9 mouse cellular contexts compared by ENCODE assay signal in genomic region chr11:78152299-78153231, GRCm38 (mm10). TPM values are rescaled to one million over a fixed set of nuclear protein-coding genes. Genes with fewer than 3 reads are reported as not detected.
DNase-seq lines count a peak whose midpoint lies in the region; ATAC-seq and TF ChIP-seq lines count a peak whose summit lies in the region.
"Had no signal": no experiment of that assay in that cellular context is flagged by ENCODE, and none has a peak within 500 bp of the region (broad histone marks: within the 10 kb centered on the region; RNA-seq: fewer than 3 reads in every experiment).

No protein-coding gene starts in this region.

- peaks cover 4% of the 10 kb centered on the region; the same call in 1 of the 2 replicates for H3K4me1 ChIP-seq in heart, embryonic 12.5 days (replicated peaks)
- H3K4me1 ChIP-seq in heart, embryonic 11.5 days (ENCODE audit: control insufficient read depth, insufficient read depth, low read length), result no peaks in the 10 kb centered on the region
- peaks cover 28% of the 10 kb centered on the region for H3K4me1 ChIP-seq in lung, embryonic 16.5 days (replicated peaks; ENCODE audit: control insufficient read depth, insufficient read depth, low read length)
- H3K4me1 ChIP-seq in stomach, postnatal 0 days (replicated peaks; ENCODE audit: control insufficient read depth, insufficient read depth), result peaks cover 5% of the 10 kb centered on the region; the same call in 1 of the 2 replicates

- H3K36me3 ChIP-seq in heart, embryonic 12.5 days, result peaks cover 87% of the 10 kb centered on the region
- peaks cover 29% of the 10 kb centered on the region for H3K36me3 ChIP-seq in heart, embryonic 11.5 days (ENCODE audit: control insufficient read depth, insufficient read depth, low read length)
- peaks cover 22% of the 10 kb centered on the region for H3K36me3 ChIP-seq in lung, embryonic 16.5 days (ENCODE audit: control insufficient read depth, insufficient read depth, low read length)
- peaks cover 14% of the 10 kb centered on the region for H3K36me3 ChIP-seq in stomach, postnatal 0 days (ENCODE audit: control insufficient read depth, insufficient read depth, low read length)

- 77% methylated on average over 9 of the region's 9 CpGs for WGBS in heart, embryonic 12.5 days
- 77% methylated on average over 9 of the region's 9 CpGs for WGBS in heart, embryonic 11.5 days (ENCODE audit: insufficient replicate concordance)
- 41% methylated on average over 9 of the region's 9 CpGs for whole genome bisulfite sequencing in lung, embryonic 16.5 days
- WGBS in stomach, postnatal 0 days, result 39% methylated on average over 9 of the region's 9 CpGs

- no peak for TF ChIP-seq CTCF in stomach, postnatal 0 days (IDR thresholded peaks at IDR 0.05; ENCODE audit: low read depth)

- no peak for TF ChIP-seq EP300 in stomach, postnatal 0 days (optimal IDR thresholded peaks at IDR 0.05)

- no peak overlapping the region for H3K27ac ChIP-seq in heart, embryonic 12.5 days (ENCODE audit: poor library complexity, severe bottlenecking)
- H3K27ac ChIP-seq in heart, embryonic 11.5 days (ENCODE audit: low read depth, low read length), result 0 out of 2 replicates have a peak overlapping the region, but pooled peaks have one; percentile 22
- H3K27ac ChIP-seq in lung, embryonic 16.5 days (ENCODE audit: low read length), result peak overlapping the region; percentile 95
- H3K27ac ChIP-seq in stomach, postnatal 0 days (replicated peaks), result peak overlapping the region; percentile 75
- H3K27ac ChIP-seq: midbrain, embryonic 12.5 days had no signal

- H3K4me3 ChIP-seq in heart, embryonic 12.5 days, result no peak overlapping the region
- no peak overlapping the region for H3K4me3 ChIP-seq in heart, embryonic 11.5 days (ENCODE audit: low read depth, low read length)
- H3K4me3 ChIP-seq in lung, embryonic 16.5 days (ENCODE audit: low read length), result no peak overlapping the region
- H3K4me3 ChIP-seq in stomach, postnatal 0 days (ENCODE audit: low read depth, low read length), result no peak overlapping the region
- H3K4me3 ChIP-seq: midbrain, embryonic 12.5 days had no signal

- no peak overlapping the region for H3K9ac ChIP-seq in heart, embryonic 12.5 days
- no peak overlapping the region for H3K9ac ChIP-seq in heart, embryonic 11.5 days (ENCODE audit: low read depth, low read length)
- peak overlapping the region; percentile 32 for H3K9ac ChIP-seq in lung, embryonic 16.5 days (ENCODE audit: low read length)
- 0 out of 2 replicates have a peak overlapping the region, but pooled peaks have one; percentile 23 for H3K9ac ChIP-seq in stomach, postnatal 0 days (ENCODE audit: low read length)
- H3K9ac ChIP-seq: midbrain, embryonic 12.5 days had no signal

- peak; percentile 79 to 81 for DNase-seq in heart, adult 18-20 months
- peak; percentile 89 for DNase-seq in cerebellum, adult 9-11 months
- peak; percentile 72 for DNase-seq in kidney, postnatal 14 days
- peak; percentile 50 for DNase-seq in stomach, postnatal 0 days (ENCODE audit: low spot score)
- DNase-seq in natural killer cell, adult 2 months (ENCODE audit: low spot score in 2 of 2), result no peak

- H3K4me2 ChIP-seq in heart, embryonic 12.5 days, result no peak overlapping the region
- H3K4me2 ChIP-seq in heart, embryonic 11.5 days, result no peak overlapping the region
- H3K4me2 ChIP-seq in lung, embryonic 16.5 days (ENCODE audit: low read depth, low read length), result no peak overlapping the region
- no peak overlapping the region for H3K4me2 ChIP-seq in stomach, postnatal 0 days (replicated peaks; ENCODE audit: low read depth)
- H3K4me2 ChIP-seq: midbrain, embryonic 12.5 days had no signal

- no peaks in the 10 kb centered on the region for H3K9me3 ChIP-seq in heart, embryonic 12.5 days (replicated peaks)
- no peaks in the 10 kb centered on the region for H3K9me3 ChIP-seq in heart, embryonic 11.5 days (replicated peaks; ENCODE audit: control insufficient read depth, low read length)
- H3K9me3 ChIP-seq in lung, embryonic 16.5 days (ENCODE audit: control insufficient read depth, low read length), result no peaks in the 10 kb centered on the region
- no peaks in the 10 kb centered on the region for H3K9me3 ChIP-seq in stomach, postnatal 0 days (ENCODE audit: control insufficient read depth, low read length)
- H3K9me3 ChIP-seq: midbrain, embryonic 12.5 days had no signal

- no peaks in the 10 kb centered on the region for H3K27me3 ChIP-seq in heart, embryonic 12.5 days (replicated peaks)
- no peaks in the 10 kb centered on the region for H3K27me3 ChIP-seq in heart, embryonic 11.5 days (ENCODE audit: control insufficient read depth, insufficient read depth, low read length)
- H3K27me3 ChIP-seq in lung, embryonic 16.5 days (ENCODE audit: control insufficient read depth, insufficient read depth, low read depth, low read length), result no peaks in the 10 kb centered on the region
- no peaks in the 10 kb centered on the region for H3K27me3 ChIP-seq in stomach, postnatal 0 days (ENCODE audit: control insufficient read depth, insufficient read depth, low read length)
- H3K27me3 ChIP-seq: midbrain, embryonic 12.5 days had no signal

- no peak for ATAC-seq in heart, embryonic 12.5 days (ENCODE audit: insufficient number of reproducible peaks, low FRiP score)
- ATAC-seq in heart, embryonic 11.5 days (replicated peaks; ENCODE audit: insufficient number of reproducible peaks, low FRiP score, low TSS enrichment), result no peak
- peak; percentile 86 for ATAC-seq in lung, embryonic 16.5 days (ENCODE audit: low read depth)
- peak; percentile 34; the same call in 1 of the 2 replicates for ATAC-seq in stomach, postnatal 0 days (ENCODE audit: low FRiP score, low TSS enrichment)

RNA-seq across cellular contexts. Expression of gene Traf4, which starts 12.8 kb away (rescaled TPM):
- 1 to 10 TPM; 3.2 to 4.6 TPM for total RNA-seq in heart, adult 18-20 months (2021)
- 51.8 and 52.5 TPM in 2 replicates for polyA plus RNA-seq in heart, embryonic 12.5 days (2016; fragmentation: Nextera tagmentation; extraction: Ambion mirVana)
- polyA plus RNA-seq in heart, embryonic 11.5 days (2014; fragmentation: Nextera tagmentation; extraction: Ambion mirVana), result 34.2 and 38.4 TPM in 2 replicates
- polyA plus RNA-seq in lung, embryonic 16.5 days (2015; fragmentation: Nextera tagmentation; extraction: Ambion mirVana), result 84.2 and 96.3 TPM in 2 replicates
- polyA plus RNA-seq in stomach, postnatal 0 days (2015; fragmentation: Nextera tagmentation; extraction: Ambion mirVana), result 22.4 and 26.9 TPM in 2 replicates

RNA-seq across cellular contexts. Expression of gene Nek8, which starts 23.9 kb away (rescaled TPM):
- 1 to 10 TPM; 1.7 to 2.6 TPM for total RNA-seq in heart, adult 18-20 months (2021)
- polyA plus RNA-seq in heart, embryonic 12.5 days (2016; fragmentation: Nextera tagmentation; extraction: Ambion mirVana), result 12.1 and 16.5 TPM in 2 replicates
- 9.9 and 10.6 TPM in 2 replicates for polyA plus RNA-seq in heart, embryonic 11.5 days (2014; fragmentation: Nextera tagmentation; extraction: Ambion mirVana)
- polyA plus RNA-seq in lung, embryonic 16.5 days (2015; fragmentation: Nextera tagmentation; extraction: Ambion mirVana), result 20.6 and 22.3 TPM in 2 replicates
- 6.4 and 7.4 TPM in 2 replicates for polyA plus RNA-seq in stomach, postnatal 0 days (2015; fragmentation: Nextera tagmentation; extraction: Ambion mirVana)

RNA-seq across cellular contexts. Expression of gene Tlcd1, which starts 23.9 kb away (rescaled TPM):
- total RNA-seq in heart, adult 18-20 months (2021), result 10 to 100 TPM in 1 of 2 experiments, 1 to 10 TPM in 1; 3.2 to 10.6 TPM
- polyA plus RNA-seq in heart, embryonic 12.5 days (2016; fragmentation: Nextera tagmentation; extraction: Ambion mirVana), result 11.7 and 14.2 TPM in 2 replicates
- polyA plus RNA-seq in heart, embryonic 11.5 days (2014; fragmentation: Nextera tagmentation; extraction: Ambion mirVana), result 16.1 and 16.3 TPM in 2 replicates
- 24.4 and 25.9 TPM in 2 replicates for polyA plus RNA-seq in lung, embryonic 16.5 days (2015; fragmentation: Nextera tagmentation; extraction: Ambion mirVana)
- polyA plus RNA-seq in stomach, postnatal 0 days (2015; fragmentation: Nextera tagmentation; extraction: Ambion mirVana), result 41.3 and 45.6 TPM in 2 replicates

RNA-seq across cellular contexts. Expression of gene Rpl23a, which starts 30.8 kb away (rescaled TPM):
- 100 to 1,000 TPM; 866 to 935 TPM for total RNA-seq in heart, adult 18-20 months (2021)
- 847 and 859 TPM in 2 replicates for polyA plus RNA-seq in heart, embryonic 12.5 days (2016; fragmentation: Nextera tagmentation; extraction: Ambion mirVana)
- polyA plus RNA-seq in heart, embryonic 11.5 days (2014; fragmentation: Nextera tagmentation; extraction: Ambion mirVana), result 1,064 and 1,178 TPM in 2 replicates
- 1,346 and 1,426 TPM in 2 replicates for polyA plus RNA-seq in lung, embryonic 16.5 days (2015; fragmentation: Nextera tagmentation; extraction: Ambion mirVana)
- polyA plus RNA-seq in stomach, postnatal 0 days (2015; fragmentation: Nextera tagmentation; extraction: Ambion mirVana), result 1,145 and 1,168 TPM in 2 replicates

RNA-seq across cellular contexts. Expression of gene Rab34, which starts 35.7 kb away (rescaled TPM):
- total RNA-seq in heart, adult 18-20 months (2021), result 10 to 100 TPM in 1 of 2 experiments, 1 to 10 TPM in 1; 6.4 to 11.4 TPM
- polyA plus RNA-seq in heart, embryonic 12.5 days (2016; fragmentation: Nextera tagmentation; extraction: Ambion mirVana), result 53.3 and 54.6 TPM in 2 replicates
- 62.2 and 62.5 TPM in 2 replicates for polyA plus RNA-seq in heart, embryonic 11.5 days (2014; fragmentation: Nextera tagmentation; extraction: Ambion mirVana)
- polyA plus RNA-seq in lung, embryonic 16.5 days (2015; fragmentation: Nextera tagmentation; extraction: Ambion mirVana), result 117 and 129 TPM in 2 replicates
- polyA plus RNA-seq in stomach, postnatal 0 days (2015; fragmentation: Nextera tagmentation; extraction: Ambion mirVana), result 59.0 and 61.4 TPM in 2 replicates

Comparison
In these comparisons a context has a peak if more than half of its experiments do, and no peak if none do; other contexts are left out.
1. DNase-seq: peak in heart, adult 18-20 months (2 of 2), cerebellum, adult 9-11 months (single experiment), kidney, postnatal 14 days (single experiment) and stomach, postnatal 0 days (single experiment); none in natural killer cell, adult 2 months (0 of 2).
2. ATAC-seq: peak in lung, embryonic 16.5 days (single experiment) and stomach, postnatal 0 days (single experiment); none in heart, embryonic 12.5 days (single experiment) and heart, embryonic 11.5 days (single experiment).
3. H3K9ac ChIP-seq: peak in lung, embryonic 16.5 days (single experiment) and stomach, postnatal 0 days (single experiment); none in heart, embryonic 12.5 days (single experiment) and heart, embryonic 11.5 days (single experiment).